Mouse (Mus musculus) retina, postnatal 1 day (tissue): ENCODE data around the gene Tubgcp4.

ENCODE experiments used
- DNase-seq: peaks from one replicate; pipeline ENCODE4 v3.0.0-alpha.2; 2012

Tubgcp4 gene

DNA sequence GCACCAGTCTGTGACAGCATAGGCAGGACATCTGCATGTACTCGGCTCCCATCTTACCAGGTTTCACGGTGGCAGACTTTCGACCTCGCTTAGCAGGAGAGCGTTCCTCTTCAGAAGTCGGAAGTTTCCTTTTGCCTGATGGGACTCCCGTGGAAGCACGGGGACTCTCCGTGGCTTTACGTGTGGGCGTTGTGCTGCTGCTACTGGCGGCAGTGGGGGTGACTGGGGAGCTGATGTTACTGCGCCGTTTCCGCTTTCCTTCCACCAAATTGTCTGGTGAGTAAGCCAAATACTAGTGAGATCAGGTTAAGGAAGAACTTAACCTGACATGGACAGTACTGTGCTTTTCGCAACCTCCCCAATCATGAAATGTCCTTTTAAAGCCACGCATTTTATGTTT, 33.8 kb downstream of the Tubgcp4 start:
- no peak for DNase-seq

GRCm38 (mm10) chr2:121206541-121206940, 36.1 kb downstream of the Tubgcp4 start:
- no peak for DNase-seq

DNA sequence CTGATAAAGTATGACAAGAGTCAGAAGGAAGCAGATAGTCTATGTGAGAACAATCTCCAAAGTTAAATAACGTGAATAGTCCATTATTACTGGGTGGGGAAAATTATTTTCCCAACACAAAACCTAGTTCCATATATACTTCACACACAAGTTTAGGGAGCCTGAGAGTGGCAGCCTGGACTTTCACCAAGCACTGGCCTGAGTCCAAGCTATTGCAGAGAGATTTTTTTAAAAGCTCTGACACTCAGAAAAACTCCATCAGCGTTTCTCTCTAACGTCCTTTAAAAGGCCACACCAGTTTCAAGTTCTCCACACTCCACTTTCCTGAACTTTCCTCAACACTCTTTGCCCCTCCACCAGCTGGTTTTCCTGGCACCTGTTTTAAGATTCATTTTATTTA, 44.0 kb downstream of the Tubgcp4 start:
- DNase-seq, result no peak

GRCm38 (mm10) chr2:121219177-121219576, 48.7 kb downstream of the Tubgcp4 start:
- DNase-seq, result no peak

- DNase-seq, result no peak
These were observed 49.5 kb downstream of the Tubgcp4 start for GRCm38 (mm10) chr2:121219994-121220393.

- no peak for DNase-seq
These were observed 52.6 kb downstream of the Tubgcp4 start for GRCm38 (mm10) chr2:121223010-121223409.

DNA sequence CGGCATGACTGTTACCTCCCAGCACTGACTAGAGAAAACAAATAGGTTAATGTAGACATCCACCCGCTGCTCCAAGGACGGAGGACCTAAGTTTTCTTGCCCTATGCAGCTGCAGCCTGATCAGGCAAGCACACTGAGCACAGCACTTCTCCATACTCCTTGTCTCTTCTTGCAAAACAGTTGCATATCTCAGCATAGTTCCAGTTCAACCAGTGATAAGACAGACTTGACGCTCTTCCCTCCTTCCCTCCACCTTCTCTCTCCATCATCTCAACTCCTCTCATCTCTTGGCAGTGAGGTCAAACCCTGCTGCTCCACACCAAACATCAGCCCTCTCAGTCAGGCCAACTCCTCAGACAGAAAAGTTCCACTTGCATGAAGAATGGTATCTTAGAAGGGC, 57.7 kb downstream of the Tubgcp4 start:
- DNase-seq, result no peak

- DNase-seq, result no peak
These were observed 65.1 kb downstream of the Tubgcp4 start for GRCm38 (mm10) chr2:121235460-121236072.

DNA sequence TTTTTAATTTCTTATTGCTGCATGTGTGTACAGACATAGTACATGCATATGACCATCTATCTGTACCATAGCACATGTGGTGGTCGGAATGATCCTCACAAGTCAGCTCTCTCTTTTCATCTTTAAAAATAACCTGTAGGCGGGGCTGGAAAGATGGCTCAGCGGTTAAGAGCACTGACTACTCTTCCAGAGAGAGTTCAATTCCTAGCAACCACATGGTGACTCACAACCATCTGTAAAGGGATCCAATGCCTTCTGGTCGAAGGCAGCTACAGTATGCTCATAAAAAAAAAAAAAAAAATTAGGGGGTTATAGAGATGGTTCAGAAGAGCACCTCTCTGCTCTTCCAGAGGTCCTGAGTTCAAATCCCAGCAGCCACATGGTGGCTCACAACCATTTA, 69.0 kb downstream of the Tubgcp4 start:
- DNase-seq, result no peak

DNA sequence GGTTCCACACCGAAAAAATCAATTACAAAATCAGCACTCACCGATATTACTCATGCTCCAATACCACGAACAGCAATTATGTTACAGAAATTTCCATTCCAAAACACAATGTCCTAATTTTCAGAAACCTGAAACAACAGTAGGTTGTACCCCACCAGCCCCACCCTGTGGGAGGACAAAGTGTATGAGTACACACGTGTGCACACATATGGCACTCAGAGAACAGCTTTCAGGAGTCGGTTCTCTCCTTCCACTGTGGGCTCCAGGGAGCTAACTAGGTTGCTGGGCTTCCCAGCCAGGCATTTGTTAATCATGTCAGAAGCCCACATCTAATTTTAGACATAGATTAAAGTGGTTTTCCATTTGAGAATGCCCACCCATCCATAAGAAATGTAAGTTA, 73.6 kb downstream of the Tubgcp4 start:
- no peak for DNase-seq
